Mouse (Mus musculus): ENCODE data around the gene Gm49380. TPM values are rescaled to one million over a fixed set of nuclear protein-coding genes. Genes with fewer than 3 reads are reported as not detected.

Gm49380 gene
- total RNA-seq, 2 experiments from 2014 or later: 0.51 TPM; not detected in 1

GRCm38 (mm10) chr9:44047071-44047470, 66.2 kb downstream of the Gm49380 start:
- DNase-seq: no peak

- DNase-seq: no peak
Measured at GRCm38 (mm10) chr9:44046426-44046825, 66.9 kb downstream of the Gm49380 start.

GRCm38 (mm10) chr9:44045884-44046272, 67.4 kb downstream of the Gm49380 start:
- no peak for DNase-seq

GRCm38 (mm10) chr9:44045158-44045883, 68.0 kb downstream of the Gm49380 start:
- DNase-seq: no peak

- no peak for DNase-seq
Measured at GRCm38 (mm10) chr9:44044426-44045157, 68.7 kb downstream of the Gm49380 start.

GRCm38 (mm10) chr9:44043708-44044425, 69.4 kb downstream of the Gm49380 start:
- DNase-seq: peak; percentile 13

GRCm38 (mm10) chr9:44042836-44043707, 70.2 kb downstream of the Gm49380 start, which contains the start of gene Thy1:
TSS of gene Thy1 (plus strand) at chr9:44043384.
- DNase-seq: peak; percentile 50

GRCm38 (mm10) chr9:44042396-44042680, 71.0 kb downstream of the Gm49380 start:
- no peak for DNase-seq

- peak; percentile 9 for DNase-seq
Measured at GRCm38 (mm10) chr9:44041511-44042395, 71.5 kb downstream of the Gm49380 start.

- DNase-seq: no peak
Measured at GRCm38 (mm10) chr9:44037106-44037505, 76.2 kb downstream of the Gm49380 start.

- DNase-seq: no peak
Measured at GRCm38 (mm10) chr9:44033957-44034727, 79.2 kb downstream of the Gm49380 start.

- no peak for DNase-seq
Measured at GRCm38 (mm10) chr9:44033317-44033716, 80.0 kb downstream of the Gm49380 start.

GRCm38 (mm10) chr9:44031946-44032345, 81.4 kb downstream of the Gm49380 start:
- no peak for DNase-seq

GRCm38 (mm10) chr9:44031079-44031478, 82.2 kb downstream of the Gm49380 start:
- DNase-seq: no peak

GRCm38 (mm10) chr9:44030646-44031045, 82.7 kb downstream of the Gm49380 start:
- no peak for DNase-seq

GRCm38 (mm10) chr9:44029580-44030236, 83.6 kb downstream of the Gm49380 start:
- no peak for DNase-seq

GRCm38 (mm10) chr9:44024096-44024495, 89.2 kb downstream of the Gm49380 start:
- DNase-seq: no peak

GRCm38 (mm10) chr9:44022100-44022847, 91.0 kb downstream of the Gm49380 start:
- DNase-seq: no peak

- no peak for DNase-seq
Measured at GRCm38 (mm10) chr9:44020001-44020400, 93.3 kb downstream of the Gm49380 start.

All from adrenal gland, postnatal 10 days (tissue).